In genomic region chr8:107435421-107435961, GRCm38 (mm10) we compare ENCODE assay signal across 8 mouse cellular contexts. TPM values are rescaled to one million over a fixed set of nuclear protein-coding genes. Genes with fewer than 3 reads are reported as not detected.
A peak's percentile ranks its signal among the peaks of the same experiment; 100 is the strongest.
DNase-seq lines count a peak whose midpoint lies in the region; ATAC-seq and TF ChIP-seq lines count a peak whose summit lies in the region.

No protein-coding gene starts in this region.

- TF ChIP-seq EP300 in heart, adult 2 months (IDR thresholded peaks at IDR 0.05; ENCODE audit: insufficient read depth, low read depth, low read length): no peak
- TF ChIP-seq EP300 in ES-Bruce4 (IDR thresholded peaks at IDR 0.05; ENCODE audit: insufficient read depth, low read depth, low read length): no peak

- no peak for TF ChIP-seq CTCF in heart, adult 2 months (IDR thresholded peaks at IDR 0.05)
- TF ChIP-seq CTCF in ES-Bruce4 (IDR thresholded peaks at IDR 0.05; ENCODE audit: low read depth, low read length): no peak

- WGBS in heart, adult 2 months: 29% methylated on average over 11 of the region's 11 CpGs

- DNase-seq in heart, adult 2 months: no peak
- DNase-seq in heart, postnatal 25 days (ENCODE audit: low spot score): no peak
- no peak for DNase-seq in embryo, embryonic 10 days (ENCODE audit: low spot score)
- no peak for DNase-seq in right cerebral cortex, postnatal 4 days
- DNase-seq in layer of hippocampus, adult 18-20 months (ENCODE audit: low spot score in 2 of 2): no peak

- peak overlapping the region; percentile 98; the same call in 1 of the 2 replicates for H3K9ac ChIP-seq in heart, adult 2 months (ENCODE audit: low read depth, low read length)
- peak overlapping the region; percentile 100 for H3K9ac ChIP-seq in ES-Bruce4 (ENCODE audit: low read depth, poor library complexity, severe bottlenecking)

- H3K27me3 ChIP-seq in heart, adult 2 months (ENCODE audit: control insufficient read depth, insufficient read depth, low read length): no peaks in the 10 kb centered on the region
- H3K27me3 ChIP-seq in ES-Bruce4 (ENCODE audit: control insufficient read depth, insufficient read depth, low read length, poor library complexity, severe bottlenecking): no peaks in the 10 kb centered on the region
- peaks cover 5% of the 10 kb centered on the region for H3K27me3 ChIP-seq in megakaryocyte, embryonic 14.5 days (replicated peaks)

- peak overlapping the region; percentile 88 for H3K4me3 ChIP-seq in heart, adult 2 months
- H3K4me3 ChIP-seq in ES-Bruce4 (ENCODE audit: low read depth, low read length): peak overlapping the region; percentile 95
- peak overlapping the region; percentile 96 for H3K4me3 ChIP-seq in megakaryocyte, embryonic 14.5 days (replicated peaks)

- no peaks in the 10 kb centered on the region for H3K9me3 ChIP-seq in ES-Bruce4 (replicated peaks; ENCODE audit: control insufficient read depth, insufficient read depth, low read length, poor library complexity, severe bottlenecking)
- H3K9me3 ChIP-seq in megakaryocyte, embryonic 14.5 days: no peaks in the 10 kb centered on the region

- no peaks in the 10 kb centered on the region; the same call in 1 of the 2 replicates for H3K79me2 ChIP-seq in heart, adult 2 months (replicated peaks; ENCODE audit: control insufficient read depth, insufficient read depth, low read length)

- no peak for TF ChIP-seq POLR2A in heart, adult 2 months (IDR thresholded peaks at IDR 0.05; ENCODE audit: insufficient read depth, low read depth, low read length)
- no peak for TF ChIP-seq POLR2A in ES-Bruce4 (IDR thresholded peaks at IDR 0.05; ENCODE audit: insufficient read depth, low read length)

- H3K4me1 ChIP-seq in heart, adult 2 months (ENCODE audit: control insufficient read depth, insufficient read depth, low read length): peaks cover 5% of the 10 kb centered on the region
- H3K4me1 ChIP-seq in ES-Bruce4 (ENCODE audit: control insufficient read depth, insufficient read depth, low read length): no peaks in the 10 kb centered on the region
- peaks cover 35% of the 10 kb centered on the region for H3K4me1 ChIP-seq in megakaryocyte, embryonic 14.5 days

- H3K36me3 ChIP-seq in heart, adult 2 months (ENCODE audit: control insufficient read depth, insufficient read depth, low read length): no peaks in the 10 kb centered on the region
- H3K36me3 ChIP-seq in ES-Bruce4 (ENCODE audit: control insufficient read depth, insufficient read depth, low read length, poor library complexity, severe bottlenecking): no peaks in the 10 kb centered on the region
- peaks cover 8% of the 10 kb centered on the region for H3K36me3 ChIP-seq in megakaryocyte, embryonic 14.5 days (replicated peaks; ENCODE audit: low read length)

- H3K27ac ChIP-seq in heart, adult 2 months: no peak overlapping the region; the same call in 1 of the 2 replicates
- H3K27ac ChIP-seq in ES-Bruce4 (ENCODE audit: insufficient read depth, low read length): peak overlapping the region; percentile 96

- ATAC-seq in hematopoietic stem cell, adult 5-6 weeks (replicated peaks in 1 of 2; ENCODE audit: insufficient read depth in 1 of 2, low FRiP score in 2 of 2, low TSS enrichment in 1 of 2, low read depth in 1 of 2, poor library complexity in 2 of 2, severe bottlenecking in 2 of 2): peak; percentile 19 to 29; a peak in 1 of 4 replicates

- intact Hi-C loops in heart, adult 2 months (cut with DNase I): no loop called here
- intact Hi-C loops in heart, postnatal 25 days (cut with DNase I): no loop called here

RNA-seq across cellular contexts. Expression of gene Wwp2, which starts 0.7 kb away (rescaled TPM):
- total RNA-seq in heart, adult 2 months (2021): 10 to 100 TPM; 20.5 to 31.5 TPM
- 18.7 and 21.8 TPM in 2 replicates for polyA plus RNA-seq in heart, adult 2 months (2012; rRNA removed)
- total RNA-seq in heart, postnatal 25 days (2021): 10 to 100 TPM; 20.1 to 22.7 TPM
- 46.0 and 48.7 TPM in 2 replicates for polyA plus RNA-seq in ES-Bruce4 (2011; ENCODE audit: insufficient read depth, insufficient read length, low read depth, missing spikeins)
- 62.0 and 62.7 TPM in 2 replicates for total RNA-seq in hematopoietic stem cell, adult 5-6 weeks (2017)
- polyA plus RNA-seq in megakaryocyte, embryonic 14.5 days (2012; ENCODE audit: insufficient read depth, low replicate concordance): 32.4 and 80.9 TPM in 2 replicates
- total RNA-seq in layer of hippocampus, adult 18-20 months (2021): 10 to 100 TPM; 34.2 to 35.5 TPM

RNA-seq across cellular contexts. Expression of gene Nob1, which starts 10.6 kb away (rescaled TPM):
- total RNA-seq in heart, adult 2 months (2021): 10 to 100 TPM; 21.5 to 22.0 TPM
- 21.7 and 30.6 TPM in 2 replicates for polyA plus RNA-seq in heart, adult 2 months (2012; rRNA removed)
- 10 to 100 TPM; 20.5 to 21.2 TPM for total RNA-seq in heart, postnatal 25 days (2021)
- 61.3 and 68.4 TPM in 2 replicates for polyA plus RNA-seq in ES-Bruce4 (2011; ENCODE audit: insufficient read depth, insufficient read length, low read depth, missing spikeins)
- 38.5 and 39.0 TPM in 2 replicates for total RNA-seq in hematopoietic stem cell, adult 5-6 weeks (2017)
- 23.2 and 31.2 TPM in 2 replicates for polyA plus RNA-seq in megakaryocyte, embryonic 14.5 days (2012; ENCODE audit: insufficient read depth, low replicate concordance)
- total RNA-seq in layer of hippocampus, adult 18-20 months (2021): 10 to 100 TPM; 40.7 to 44.1 TPM

RNA-seq across cellular contexts. Expression of gene Nqo1, which starts 32.5 kb away (rescaled TPM):
- total RNA-seq in heart, adult 2 months (2021): 10 to 100 TPM; 43.5 to 58.2 TPM
- 36.7 and 63.2 TPM in 2 replicates for polyA plus RNA-seq in heart, adult 2 months (2012; rRNA removed)
- total RNA-seq in heart, postnatal 25 days (2021): 10 to 100 TPM; 27.9 to 33.4 TPM
- 20.2 and 20.5 TPM in 2 replicates for polyA plus RNA-seq in ES-Bruce4 (2011; ENCODE audit: insufficient read depth, insufficient read length, low read depth, missing spikeins)
- total RNA-seq in hematopoietic stem cell, adult 5-6 weeks (2017): 2.8 and 4.8 TPM in 2 replicates
- 0.43 TPM in 1 of 2 replicates, not detected in the other for polyA plus RNA-seq in megakaryocyte, embryonic 14.5 days (2012; ENCODE audit: insufficient read depth, low replicate concordance)
- 1 to 10 TPM; 5.1 to 5.9 TPM for total RNA-seq in layer of hippocampus, adult 18-20 months (2021)
